Mouse (Mus musculus) cortical plate, adult 2 months (tissue): ENCODE data around the gene Taco1.

ENCODE experiments used
- CTCF ChIP-seq: fragments of 200-500 bp; IDR thresholded peaks from 2 replicates; pipeline ENCODE4 v1.5.1; 2011; ENCODE audit warnings: mild to moderate bottlenecking, control low read depth, low read length; ENCODE audit not compliant: insufficient read depth; ENCODE audit errors: extremely low read depth
- POLR2A ChIP-seq: fragments of 200-500 bp; IDR thresholded peaks from 2 replicates; pipeline ENCODE4 v1.6.1; 2011; ENCODE audit warnings: mild to moderate bottlenecking, low read length, control low read depth; ENCODE audit not compliant: insufficient read depth; ENCODE audit errors: extremely low read depth

GRCm38 (mm10) chr11:106056819-106057491 lies 8.9 kb upstream of the Taco1 start:
- no peak for TF ChIP-seq CTCF
- no peak for TF ChIP-seq POLR2A
